Mouse (Mus musculus): ENCODE data around the gene Zfp653.

Zfp653 gene

GRCm38 (mm10) chr9:22069881-22070553 is 1.2 kb downstream of the Zfp653 start:
- DNase-seq (ENCODE audit: low spot score) = no peak

- DNase-seq (ENCODE audit: low spot score) = no peak
Observed at GRCm38 (mm10) chr9:22067195-22067594, 4.0 kb downstream of the Zfp653 start.

GRCm38 (mm10) chr9:22066433-22066832 is 4.7 kb downstream of the Zfp653 start:
- no peak for DNase-seq (ENCODE audit: low spot score)

GRCm38 (mm10) chr9:22065642-22066041 is 5.5 kb downstream of the Zfp653 start:
- no peak for DNase-seq (ENCODE audit: low spot score)

GRCm38 (mm10) chr9:22064341-22064740 is 6.8 kb downstream of the Zfp653 start:
- DNase-seq (ENCODE audit: low spot score) = no peak

- DNase-seq (ENCODE audit: low spot score) = no peak
Observed at GRCm38 (mm10) chr9:22061339-22061738, 9.8 kb downstream of the Zfp653 start.

- no peak for DNase-seq (ENCODE audit: low spot score)
Observed at GRCm38 (mm10) chr9:22058011-22058424, 13.2 kb downstream of the Zfp653 start.

GRCm38 (mm10) chr9:22057031-22057517 is 14.1 kb downstream of the Zfp653 start:
- DNase-seq (ENCODE audit: low spot score) = no peak

- no peak for DNase-seq (ENCODE audit: low spot score)
Observed at GRCm38 (mm10) chr9:22056303-22056910, 14.8 kb downstream of the Zfp653 start.

- DNase-seq (ENCODE audit: low spot score) = no peak
Observed at GRCm38 (mm10) chr9:22055713-22056112, 15.5 kb downstream of the Zfp653 start.

GRCm38 (mm10) chr9:22054411-22055076 is 16.6 kb downstream of the Zfp653 start:
- DNase-seq (ENCODE audit: low spot score) = peak; percentile 69

GRCm38 (mm10) chr9:22053657-22054056 is 17.5 kb downstream of the Zfp653 start:
- DNase-seq (ENCODE audit: low spot score) = no peak

GRCm38 (mm10) chr9:22051958-22052254 is 19.3 kb downstream of the Zfp653 start, which contains the start of gene Elavl3:
Gene Elavl3 (minus strand): TSS chr9:22052023.
- peak; percentile 67 for DNase-seq (ENCODE audit: low spot score)

GRCm38 (mm10) chr9:22051161-22051957 is 19.8 kb downstream of the Zfp653 start:
- no peak for DNase-seq (ENCODE audit: low spot score)

- peak; percentile 78 for DNase-seq (ENCODE audit: low spot score)
Observed at GRCm38 (mm10) chr9:22050351-22050889, 20.8 kb downstream of the Zfp653 start.

GRCm38 (mm10) chr9:22049721-22050270 is 21.4 kb downstream of the Zfp653 start:
- DNase-seq (ENCODE audit: low spot score) = no peak

GRCm38 (mm10) chr9:22049315-22049714 is 21.9 kb downstream of the Zfp653 start:
- DNase-seq (ENCODE audit: low spot score) = no peak

GRCm38 (mm10) chr9:22047329-22047728 is 23.8 kb downstream of the Zfp653 start:
- no peak for DNase-seq (ENCODE audit: low spot score)

- no peak for DNase-seq (ENCODE audit: low spot score)
Observed at GRCm38 (mm10) chr9:22041832-22042231, 29.3 kb downstream of the Zfp653 start.

GRCm38 (mm10) chr9:22037826-22038225 is 33.4 kb downstream of the Zfp653 start:
- DNase-seq (ENCODE audit: low spot score) = no peak

- no peak for DNase-seq (ENCODE audit: low spot score)
Observed at GRCm38 (mm10) chr9:22035300-22036044, 35.7 kb downstream of the Zfp653 start.
